Mouse (Mus musculus) limb, embryonic 13.5 days (tissue): Measurements from ENCODE around the gene Acsm2. TPM values are rescaled to one million over a fixed set of nuclear protein-coding genes. Genes with fewer than 3 reads are reported as not detected.

Source experiments
- ATAC-seq: fragments of 200-750 bp; cut with Nextera tagmentation; 2 replicates; pipeline ENCODE4 v1.8.0; 2017; ENCODE audit warnings: low read depth, moderate number of reproducible peaks, moderate TSS enrichment; ENCODE audit not compliant: low FRiP score
- H3K27ac ChIP-seq: fragments of 300-500 bp; sonication (generic); 2 replicates; pipeline ENCODE4 v1.5.1; 2015; ENCODE audit warnings: inconsistent platforms, mild to moderate bottlenecking, moderate library complexity
- H3K27me3 ChIP-seq: fragments of 300-500 bp; sonication (generic); 2 replicates; pipeline ENCODE4 v1.6.1; 2015; ENCODE audit warnings: mild to moderate bottlenecking, inconsistent platforms
- H3K36me3 ChIP-seq: fragments of 300-500 bp; sonication (generic); 2 replicates; pipeline ENCODE4 v1.6.1; 2015; ENCODE audit warnings: inconsistent platforms, mild to moderate bottlenecking, moderate library complexity
- H3K4me1 ChIP-seq: fragments of 300-500 bp; sonication (generic); 2 replicates; pipeline ENCODE4 v1.6.1; 2015; ENCODE audit warnings: inconsistent platforms
- H3K4me2 ChIP-seq: fragments of 300-500 bp; sonication (generic); replicated peaks from 2 replicates; pipeline ENCODE4 v1.6.1; 2015; ENCODE audit warnings: inconsistent platforms, mild to moderate bottlenecking, moderate library complexity
- H3K4me3 ChIP-seq: fragments of 300-500 bp; sonication (generic); 2 replicates; pipeline ENCODE4 v1.5.1; 2015; ENCODE audit warnings: moderate library complexity, mild to moderate bottlenecking, inconsistent platforms
- H3K9ac ChIP-seq: fragments of 300-500 bp; sonication (generic); 2 replicates; pipeline ENCODE4 v1.6.1; 2015; ENCODE audit warnings: mild to moderate bottlenecking, inconsistent platforms
- H3K9me3 ChIP-seq: fragments of 300-500 bp; sonication (generic); 2 replicates; pipeline ENCODE4 v1.6.1; 2016; ENCODE audit warnings: inconsistent platforms
- WGBS: fragments of 180-500 bp; shearing (Covaris S2); methylation state at CpG from one replicate; pipeline ENCODE4 v1.1.7; 2015; 5-methylcytosine and 5-hydroxymethylcytosine counted together
- polyA plus RNA-seq: library from polyadenylated mRNA; unstranded; fragments of >200 nt; fragmentation: Nextera tagmentation; extraction: Ambion mirVana; gene quantifications from 2 replicates; pipeline ENCODE4 v1.2.1, GENCODE M21; 2015

The Acsm2 gene
- polyA plus RNA-seq, 1 experiment from 2014 or later = not detected

DNA sequence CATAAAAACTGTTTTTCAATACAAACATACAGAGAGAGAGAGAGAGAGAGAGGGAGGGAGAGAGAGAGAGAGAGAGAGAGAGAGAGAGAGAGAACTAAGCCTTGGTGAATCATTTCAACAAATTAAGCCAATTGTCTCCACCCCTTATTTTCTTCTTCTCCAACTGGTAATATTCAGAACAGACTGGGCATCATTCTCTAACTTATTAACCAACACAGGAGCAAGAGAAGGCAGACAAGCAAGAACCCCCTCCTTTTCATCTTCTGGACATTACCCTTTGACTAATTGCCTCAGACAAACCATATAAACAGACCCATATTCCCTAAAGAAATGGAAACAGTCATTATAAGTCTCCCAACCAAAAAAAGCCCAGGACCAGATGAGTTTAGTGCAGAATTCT, 84.6 kb downstream of the Acsm2 start:
- no peaks in the 10 kb centered on the region for H3K36me3 ChIP-seq
- H3K27ac ChIP-seq = no peak overlapping the region
- H3K27me3 ChIP-seq = no peaks in the 10 kb centered on the region
- ATAC-seq = no peak
- H3K9ac ChIP-seq = no peak overlapping the region
- no peak overlapping the region for H3K4me3 ChIP-seq
- H3K9me3 ChIP-seq = no peaks in the 10 kb centered on the region
- no peaks in the 10 kb centered on the region for H3K4me1 ChIP-seq
- H3K4me2 ChIP-seq = no peak overlapping the region

DNA sequence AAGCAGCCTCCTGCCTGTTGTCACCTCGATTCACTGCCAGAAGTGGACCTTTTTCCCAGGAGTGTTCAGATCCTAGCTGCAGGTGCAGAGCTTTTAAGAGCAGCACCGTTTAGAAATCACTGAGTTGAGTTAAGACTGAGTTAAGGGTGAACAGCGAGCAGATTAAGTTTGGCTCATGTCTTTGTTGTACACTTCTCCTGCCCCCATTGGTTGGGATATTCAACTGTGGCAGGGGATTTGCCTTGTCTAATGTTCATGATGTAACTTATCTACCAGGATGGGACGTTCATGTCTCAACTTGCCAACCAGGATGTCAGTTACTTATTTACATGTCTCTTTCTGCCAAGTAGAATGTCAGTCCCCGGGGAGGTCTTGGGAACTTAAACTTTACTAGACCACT, 88.2 kb downstream of the Acsm2 start:
- 76% methylated on average over 5 of the region's 5 CpGs for WGBS
- Histone ChIP-seq H3K9ac (no peak overlapping the region), H3K36me3 (no peaks in the 10 kb centered on the region), H3K4me3 (no peak overlapping the region), H3K27me3 (no peaks in the 10 kb centered on the region), H3K9me3 (no peaks in the 10 kb centered on the region), H3K27ac (no peak overlapping the region), H3K4me2 (no peak overlapping the region), H3K4me1 (no peaks in the 10 kb centered on the region)
- no peak for ATAC-seq

Other genes starting within 250 kb of the Acsm2 start
- gene Gp2, start 95.1 kb upstream of the Acsm2 start, polyA plus RNA-seq = not detected in 2 replicates
- not detected in 2 replicates for gene Umod, start 75.1 kb upstream of the Acsm2 start, polyA plus RNA-seq
- gene Acsm5, start 34.9 kb upstream of the Acsm2 start, polyA plus RNA-seq = not detected in 2 replicates
- gene Pdilt, start 30.9 kb upstream of the Acsm2 start, polyA plus RNA-seq = not detected in 2 replicates
- gene Acsm1, start 52.7 kb downstream of the Acsm2 start, polyA plus RNA-seq = not detected in 2 replicates
- gene Acsm4, start 135.7 kb downstream of the Acsm2 start, polyA plus RNA-seq = not detected in 2 replicates
- gene Thumpd1, start 166.5 kb downstream of the Acsm2 start, polyA plus RNA-seq = 76.7 and 80.2 TPM in 2 replicates
- gene Acsm3, start 206.6 kb downstream of the Acsm2 start, polyA plus RNA-seq = 0.32 and 0.41 TPM in 2 replicates
- gene Rexo5, start 239.7 kb downstream of the Acsm2 start, polyA plus RNA-seq = 24.8 and 26.2 TPM in 2 replicates
- gene Eri2, start 239.7 kb downstream of the Acsm2 start, polyA plus RNA-seq = 23.4 and 26.2 TPM in 2 replicates